Mouse (Mus musculus): Measurements from ENCODE around the gene Ms4a6c.
"Not testable (repeated sequence)": the region's sequence is repeated elsewhere in the genome, so short reads cannot be mapped to it uniquely, and the experiment has no call there.

The Ms4a6c gene

DNA sequence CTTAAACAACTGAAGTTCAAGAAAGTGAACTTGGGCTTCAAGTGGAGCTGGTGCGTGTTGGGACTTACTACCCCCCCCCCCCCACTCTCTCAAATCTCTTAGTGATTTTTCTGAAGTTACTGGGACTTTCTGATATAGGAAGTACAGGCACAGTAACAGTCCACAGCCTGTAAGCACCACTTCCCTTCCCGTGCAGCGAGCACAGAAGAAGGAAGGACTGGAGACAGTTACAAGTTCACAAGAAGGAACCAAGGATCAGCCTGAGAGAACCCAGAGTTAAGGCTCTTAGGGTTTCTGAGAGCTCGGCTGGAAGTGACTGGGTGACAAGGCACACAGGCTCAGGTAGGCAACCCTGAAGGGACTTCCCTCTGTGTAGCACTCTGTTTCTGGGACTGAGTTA lies at the start of gene Ms4a6c:
Gene Ms4a6c (plus strand): TSS at position 152 of the 400 bp plus-strand sequence.
- DNase-seq (ENCODE audit: low read depth, low spot score), result not testable (repeated sequence)

DNA sequence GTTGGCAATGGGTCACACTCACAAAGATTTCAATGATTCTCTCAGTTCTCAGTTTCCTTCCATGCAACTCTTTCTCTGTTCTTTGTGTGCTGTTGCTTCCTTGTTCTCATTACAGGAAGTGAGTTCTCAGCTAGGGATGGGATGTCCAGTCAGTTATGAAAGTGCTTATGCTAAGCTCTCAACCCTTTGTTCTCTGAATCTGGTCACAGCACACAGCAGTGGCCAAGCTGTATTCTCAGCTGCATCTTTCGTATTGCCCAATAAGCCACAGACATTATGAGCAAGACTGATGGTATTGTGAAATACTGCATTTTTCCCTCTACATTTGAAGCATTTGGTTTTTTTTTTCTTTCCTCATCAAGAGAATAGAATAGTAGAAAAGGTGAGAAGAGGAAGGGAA lies 38.0 kb upstream of the Ms4a6c start:
- DNase-seq (ENCODE audit: low read depth, low spot score), result not testable (repeated sequence)

DNA sequence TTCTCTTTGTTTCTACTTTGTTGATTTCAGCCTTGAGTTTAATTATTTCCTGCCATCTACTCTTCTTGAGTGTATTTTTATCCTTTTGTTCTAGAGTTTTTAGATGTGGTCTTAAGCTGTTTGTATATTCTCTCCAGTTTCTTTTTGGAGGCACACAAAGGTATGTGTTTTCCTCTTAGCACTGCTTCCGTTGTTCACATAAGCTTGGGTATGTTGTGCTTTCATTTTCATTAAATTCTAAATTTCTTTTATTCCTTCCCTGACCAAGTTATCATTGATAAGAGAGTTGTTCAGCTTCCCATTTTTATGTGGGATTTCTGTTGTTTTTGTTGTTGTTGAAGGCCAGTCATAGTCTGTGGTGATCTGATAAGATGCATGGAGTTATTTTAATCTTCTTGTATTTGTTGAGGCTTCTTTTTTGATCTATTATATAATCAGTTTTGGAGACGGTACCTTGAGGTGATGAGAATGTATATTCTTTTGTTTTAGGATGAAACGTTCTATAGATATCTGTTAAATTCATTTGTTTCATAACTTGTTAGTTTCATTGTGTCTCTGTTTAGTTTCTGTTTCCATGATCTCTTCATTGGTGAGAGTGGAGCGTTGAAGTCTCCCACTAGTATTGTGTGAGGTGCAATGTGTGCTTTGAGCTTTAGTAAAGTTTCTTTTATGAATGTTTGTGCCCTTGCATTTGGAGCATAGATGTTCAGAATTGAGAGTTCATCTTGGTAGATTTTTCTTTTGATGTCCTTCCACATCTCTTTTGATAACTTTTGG lies 33.9 kb upstream of the Ms4a6c start:
- DNase-seq (ENCODE audit: low read depth, low spot score), result no peak

DNA sequence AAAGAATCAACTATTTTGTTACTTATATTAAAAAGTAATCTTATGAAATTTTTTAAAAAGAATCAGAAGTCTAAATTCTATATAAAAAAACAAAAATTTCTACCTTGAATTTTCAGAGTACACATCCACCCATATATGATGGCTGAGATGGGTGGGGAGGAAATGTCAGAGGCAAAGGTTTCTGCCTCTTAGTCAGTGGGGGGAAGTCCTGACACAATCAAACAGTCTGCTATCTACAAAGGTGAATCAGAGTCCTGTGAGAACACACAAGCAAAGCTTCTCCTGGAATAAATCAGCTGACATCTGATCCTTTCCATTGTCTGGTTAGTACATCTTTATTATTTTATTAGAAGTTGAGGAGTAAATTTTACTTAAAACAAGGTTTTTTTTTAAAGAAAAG lies 25.8 kb upstream of the Ms4a6c start, which contains the start of gene Ms4a4b:
Gene Ms4a4b (plus strand): TSS at position 216 of the 400 bp plus-strand sequence.
- no peak for DNase-seq (ENCODE audit: low read depth, low spot score)

DNA sequence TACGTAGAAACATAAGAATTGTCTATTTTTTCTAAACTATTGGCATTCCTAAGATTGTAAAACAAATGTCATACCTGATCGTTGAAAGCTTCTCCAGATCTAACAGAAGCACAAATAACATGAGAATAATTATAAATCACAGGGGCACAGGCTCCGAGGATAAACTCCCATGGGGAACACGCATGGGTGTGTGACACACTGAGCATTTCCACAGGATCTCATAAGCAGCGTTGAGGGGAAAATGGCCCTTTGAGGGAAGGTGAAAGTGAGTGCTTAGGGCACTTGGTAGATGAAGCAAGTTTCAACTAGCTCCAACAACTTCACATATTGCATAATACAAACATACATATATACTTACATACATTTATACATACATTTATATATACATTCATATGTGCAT lies 25.2 kb upstream of the Ms4a6c start:
- DNase-seq (ENCODE audit: low read depth, low spot score), result no peak

DNA sequence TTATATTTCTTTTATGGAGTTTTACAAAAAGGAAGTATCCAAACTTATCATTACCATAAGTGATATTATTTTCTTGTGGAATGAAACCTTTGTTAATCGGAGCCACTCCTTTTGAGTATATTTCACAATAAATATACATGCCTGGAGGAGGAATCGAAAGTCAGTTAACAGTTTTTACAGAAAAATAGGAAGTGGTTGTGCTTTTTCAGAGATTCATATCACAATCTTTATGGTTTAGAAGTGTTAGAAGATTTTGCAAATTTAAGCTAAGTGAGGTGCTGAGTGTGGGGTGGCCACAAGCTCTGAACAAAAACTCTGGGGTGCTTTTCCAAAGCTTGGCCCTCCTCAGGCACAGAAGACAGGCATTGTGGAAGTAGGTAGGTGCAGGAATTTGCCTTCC lies 21.9 kb upstream of the Ms4a6c start:
- DNase-seq (ENCODE audit: low read depth, low spot score), result no peak

DNA sequence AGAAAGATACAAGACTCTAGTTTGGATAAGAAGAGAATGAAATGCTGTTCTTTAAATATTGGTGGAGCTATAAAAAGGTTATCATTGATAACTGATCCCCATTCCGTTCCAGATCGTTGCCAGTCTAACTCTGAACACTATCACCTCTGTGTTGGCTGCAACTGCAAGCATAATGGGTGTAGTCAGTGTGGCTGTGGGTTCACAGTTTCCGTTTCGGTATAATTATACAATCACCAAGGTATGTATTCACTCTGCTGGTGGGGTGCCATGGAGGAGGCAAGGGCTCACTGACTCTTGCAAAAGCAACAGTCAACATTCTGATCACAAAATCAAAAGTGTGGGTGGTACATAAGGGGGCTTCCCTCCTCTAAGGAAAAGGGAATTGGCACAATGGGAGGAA lies 10.1 kb upstream of the Ms4a6c start:
- DNase-seq (ENCODE audit: low read depth, low spot score), result not testable (repeated sequence)

DNA sequence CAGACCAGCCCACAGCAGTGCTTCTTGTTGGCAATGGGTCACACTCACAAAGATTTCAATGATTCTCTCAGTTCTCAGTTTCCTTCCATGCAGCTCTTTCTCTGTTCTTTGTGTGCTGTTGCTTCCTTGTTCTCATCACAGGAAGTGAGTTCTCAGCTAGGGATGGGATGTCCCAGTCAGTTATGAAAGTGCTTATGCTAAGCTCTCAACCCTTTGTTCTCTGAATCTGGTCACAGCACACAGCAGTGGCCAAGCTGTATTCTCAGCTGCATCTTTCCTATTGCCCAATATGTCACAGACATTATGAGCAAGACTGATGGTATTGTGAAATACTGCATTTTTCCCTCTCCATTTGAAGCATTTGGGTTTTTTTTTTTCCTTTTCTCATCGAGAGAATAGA lies 4.4 kb upstream of the Ms4a6c start:
- DNase-seq (ENCODE audit: low read depth, low spot score), result not testable (repeated sequence)

DNA sequence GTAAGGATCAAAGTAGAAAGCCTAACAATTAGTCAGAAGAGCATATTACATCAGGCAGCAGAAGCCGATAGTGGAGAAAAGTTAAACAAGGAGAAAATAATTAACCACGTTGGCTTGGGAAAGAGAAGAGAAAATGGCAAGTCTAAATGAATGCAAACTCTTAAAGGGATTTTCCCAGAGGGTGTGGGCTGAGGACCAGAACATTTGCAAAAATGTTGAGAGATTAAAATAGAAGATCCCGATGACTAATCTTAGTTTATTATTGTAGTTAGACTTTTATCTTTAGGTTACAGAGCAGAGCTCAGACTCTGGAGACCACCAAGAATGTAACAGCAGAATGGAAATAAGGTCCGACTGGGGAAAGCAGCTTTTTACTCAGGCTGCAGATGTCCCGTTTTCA lies 2.7 kb upstream of the Ms4a6c start:
- DNase-seq (ENCODE audit: low read depth, low spot score), result no peak

DNA sequence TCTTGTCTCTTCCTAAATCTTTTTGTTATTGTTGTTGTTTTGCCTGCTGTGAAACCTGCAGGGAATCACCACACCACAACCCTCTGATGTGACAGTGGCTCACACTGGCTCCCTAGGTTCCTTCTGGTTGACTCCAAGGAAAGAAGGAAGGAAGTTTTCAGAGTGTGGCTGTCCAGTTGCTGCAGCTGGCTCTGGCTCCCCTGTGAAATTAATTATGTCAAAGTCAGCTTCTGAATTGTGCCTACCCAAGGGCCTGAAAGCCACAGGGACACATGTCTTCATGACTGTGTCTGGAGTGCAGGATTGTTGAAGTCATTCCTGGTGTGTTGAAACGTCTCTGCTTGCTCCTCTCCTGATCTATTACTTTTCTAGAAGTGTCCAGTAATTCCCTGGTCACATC lies 805 bp upstream of the Ms4a6c start:
- DNase-seq (ENCODE audit: low read depth, low spot score), result not testable (repeated sequence)

DNA sequence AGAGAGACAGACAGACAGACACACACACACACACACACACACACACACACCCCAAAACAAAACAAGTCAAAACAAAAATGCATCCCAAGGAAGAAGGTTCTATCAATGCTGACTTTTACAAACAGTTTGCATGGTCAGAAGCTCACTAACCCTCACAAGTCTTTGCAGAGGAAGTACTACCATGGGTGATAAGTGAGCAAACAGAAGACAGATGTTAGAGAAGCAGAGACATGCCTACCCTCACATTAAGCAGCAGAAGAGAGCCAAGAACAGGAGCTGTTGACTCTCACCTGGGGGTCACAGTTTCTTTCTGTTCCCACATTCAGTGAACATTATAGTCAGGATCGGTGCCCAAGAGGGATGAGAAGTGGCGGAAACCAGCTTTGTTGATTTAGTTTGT lies 10.5 kb downstream of the Ms4a6c start:
- no peak for DNase-seq (ENCODE audit: low read depth, low spot score)

DNA sequence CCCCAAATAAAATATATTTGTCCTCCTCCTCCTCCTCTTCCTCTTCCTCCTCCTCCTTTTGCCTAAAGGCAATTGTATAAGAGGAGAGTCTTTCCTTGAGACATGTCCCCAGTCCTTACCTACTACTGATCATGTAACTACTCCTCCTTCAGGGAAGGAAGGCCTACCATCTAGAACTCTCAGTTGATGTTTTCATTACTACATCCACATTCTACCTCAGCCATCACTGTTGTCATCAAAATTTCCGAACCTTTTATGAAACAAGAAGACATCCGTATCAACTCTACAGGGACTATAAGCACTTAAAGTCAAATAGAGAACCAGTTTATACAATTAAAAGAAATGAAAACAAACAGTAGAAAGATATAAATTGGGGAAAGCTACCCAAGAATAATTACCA lies 13.5 kb downstream of the Ms4a6c start:
- no peak for DNase-seq (ENCODE audit: low read depth, low spot score)

DNA sequence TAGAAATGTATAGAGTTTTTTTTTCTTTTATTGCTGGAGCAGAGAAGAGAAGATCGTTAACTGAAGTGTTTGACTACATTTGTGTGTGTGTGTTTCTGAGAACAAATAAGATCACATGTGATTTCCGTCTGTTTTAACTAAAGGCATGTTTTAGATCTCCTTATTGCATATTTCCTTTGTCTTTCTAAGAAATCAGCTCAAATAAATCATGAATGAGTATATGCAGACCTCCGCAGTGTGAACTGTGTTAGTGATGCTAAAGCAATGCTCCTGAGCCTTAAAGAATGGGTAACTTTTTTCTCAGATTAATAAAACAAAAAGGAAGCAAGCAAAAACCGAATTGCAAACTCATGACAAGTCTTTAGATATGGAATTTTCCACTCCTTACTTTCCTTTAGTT lies 14.8 kb downstream of the Ms4a6c start:
- no peak for DNase-seq (ENCODE audit: low read depth, low spot score)

DNA sequence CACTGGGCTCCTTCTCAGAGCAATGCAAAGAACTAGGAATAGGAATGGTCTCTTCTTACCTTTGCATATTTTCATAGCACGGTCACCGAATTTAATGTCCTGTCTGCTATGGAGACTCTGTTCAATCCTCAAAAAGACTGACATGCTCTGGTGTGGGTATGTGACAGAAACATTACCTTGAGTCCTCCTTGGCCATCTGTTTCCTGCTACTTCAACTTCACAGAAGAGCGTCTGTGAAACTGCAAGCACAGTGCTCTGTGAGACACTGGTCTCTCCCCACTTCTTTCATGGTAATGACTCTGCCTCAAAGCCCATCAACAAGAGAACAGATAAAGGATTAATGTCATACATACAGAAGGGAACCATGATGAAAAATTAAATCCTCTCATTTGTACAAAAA lies 15.2 kb downstream of the Ms4a6c start:
- DNase-seq (ENCODE audit: low read depth, low spot score), result no peak

DNA sequence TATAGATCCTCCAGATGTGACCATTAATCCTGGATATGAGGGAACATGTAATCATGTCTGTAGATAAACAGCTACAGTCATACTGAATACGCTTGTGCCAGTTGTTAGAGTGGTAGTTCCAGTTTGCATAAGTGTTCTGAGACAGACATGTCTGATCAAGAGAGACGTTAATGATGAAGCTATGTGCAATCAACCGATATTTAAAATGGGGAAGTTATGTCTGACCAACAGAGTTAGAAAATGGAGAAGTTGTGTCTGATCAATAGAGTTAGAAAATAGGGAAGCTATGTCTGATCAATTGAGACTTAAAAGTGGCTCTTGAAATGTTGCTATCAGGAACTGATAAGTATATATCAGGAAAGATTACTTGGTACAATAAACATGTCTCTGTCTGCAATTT lies 16.1 kb downstream of the Ms4a6c start:
- no peak for DNase-seq (ENCODE audit: low read depth, low spot score)

DNA sequence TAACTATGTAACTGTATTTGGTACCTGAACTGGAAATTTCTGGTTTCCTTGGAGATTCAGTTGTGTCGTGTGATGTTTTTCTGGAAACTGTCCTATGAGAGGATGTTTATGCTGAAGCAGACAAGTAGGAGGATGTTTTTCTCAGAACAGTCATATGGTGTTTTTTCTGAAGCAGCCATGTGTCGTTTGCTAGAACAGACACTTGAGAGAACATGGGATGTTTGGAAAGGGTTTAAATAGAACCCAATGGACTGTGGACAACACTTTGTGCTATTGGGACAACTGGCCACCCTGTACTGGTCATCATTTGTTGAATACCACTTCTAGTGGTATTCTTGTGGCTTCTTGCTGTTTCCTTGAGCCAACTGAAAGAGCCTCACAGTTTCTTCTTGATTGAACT lies 16.6 kb downstream of the Ms4a6c start, which contains the start of gene Gm8369:
Gene Gm8369 (plus strand): TSS at position 193 of the 400 bp plus-strand sequence.
- DNase-seq (ENCODE audit: low read depth, low spot score), result no peak

DNA sequence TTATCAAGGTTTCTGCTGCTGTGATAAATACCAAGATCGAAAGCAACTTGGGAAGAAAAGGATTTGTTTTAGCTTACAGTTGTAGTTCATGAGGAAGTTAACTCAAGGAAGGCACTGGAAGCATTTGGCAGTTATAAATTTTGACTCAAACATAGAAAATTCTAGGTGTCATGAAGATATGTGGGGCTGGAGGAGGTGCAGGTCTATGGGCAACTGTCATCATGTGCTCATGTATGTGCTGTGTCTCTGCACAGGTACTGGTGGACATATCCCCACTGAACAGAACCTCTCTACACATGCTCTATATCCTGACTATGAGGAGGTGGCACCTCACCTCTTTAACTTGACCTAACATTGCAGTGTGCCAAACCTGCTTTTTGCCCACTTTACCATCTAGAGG lies 17.4 kb downstream of the Ms4a6c start:
- no peak for DNase-seq (ENCODE audit: low read depth, low spot score)

DNA sequence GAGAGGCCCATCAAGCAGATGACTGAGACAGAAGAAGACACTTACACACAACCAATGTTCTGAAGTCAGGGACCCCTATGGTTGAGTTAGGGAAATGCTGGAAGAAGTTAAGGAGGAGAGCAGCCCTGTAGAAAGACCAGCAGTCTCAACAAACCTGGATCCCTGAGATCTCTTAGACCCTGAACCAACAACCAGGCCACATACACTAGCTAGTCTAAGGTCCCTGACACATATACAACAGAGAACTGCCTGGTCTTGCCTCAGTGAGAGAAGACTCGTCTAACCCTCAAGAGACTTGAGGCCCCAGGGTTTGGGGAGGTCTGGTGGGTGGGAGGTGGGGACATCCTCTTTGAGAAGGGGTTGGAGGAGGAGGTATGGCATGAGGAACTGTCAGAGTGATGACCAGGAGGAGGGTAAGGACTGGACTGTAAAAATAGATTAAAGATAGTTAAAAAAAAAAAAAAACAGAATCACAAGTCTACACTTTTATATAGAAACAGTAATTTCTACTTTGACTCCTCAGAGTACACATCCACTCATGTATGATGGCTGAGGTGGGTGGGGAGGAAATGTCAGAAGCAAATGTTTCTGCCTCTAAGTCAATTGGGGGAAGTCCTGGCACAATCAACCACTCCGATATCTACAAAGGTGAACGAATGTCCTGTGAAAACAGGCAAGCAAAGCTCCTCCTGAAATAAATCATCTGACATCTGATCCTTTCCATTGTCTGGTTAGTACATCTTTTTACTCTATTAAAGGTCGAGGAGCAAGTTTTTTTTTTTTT lies 22.4 kb downstream of the Ms4a6c start:
- DNase-seq (ENCODE audit: low read depth, low spot score), result no peak

DNA sequence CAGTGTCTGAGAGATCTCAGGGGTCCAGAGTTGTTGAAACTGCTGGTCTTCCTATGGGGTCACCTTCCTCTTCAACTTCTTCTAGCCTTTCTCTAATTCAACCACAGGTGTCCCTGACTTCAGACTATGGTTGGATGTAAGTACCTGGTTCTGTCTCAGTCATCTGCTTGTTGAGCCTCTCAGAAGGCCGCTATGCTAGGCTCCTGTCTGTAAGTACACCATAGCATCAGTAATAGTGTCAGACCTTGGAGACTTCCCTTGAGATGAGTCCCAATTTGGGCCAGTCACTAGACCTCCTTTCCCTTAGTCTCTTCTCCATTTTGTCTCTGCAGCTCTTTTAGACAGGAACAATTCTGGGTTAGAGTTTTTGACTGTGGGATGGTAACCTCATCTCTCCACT lies 23.5 kb downstream of the Ms4a6c start:
- DNase-seq (ENCODE audit: low read depth, low spot score), result no peak

DNA sequence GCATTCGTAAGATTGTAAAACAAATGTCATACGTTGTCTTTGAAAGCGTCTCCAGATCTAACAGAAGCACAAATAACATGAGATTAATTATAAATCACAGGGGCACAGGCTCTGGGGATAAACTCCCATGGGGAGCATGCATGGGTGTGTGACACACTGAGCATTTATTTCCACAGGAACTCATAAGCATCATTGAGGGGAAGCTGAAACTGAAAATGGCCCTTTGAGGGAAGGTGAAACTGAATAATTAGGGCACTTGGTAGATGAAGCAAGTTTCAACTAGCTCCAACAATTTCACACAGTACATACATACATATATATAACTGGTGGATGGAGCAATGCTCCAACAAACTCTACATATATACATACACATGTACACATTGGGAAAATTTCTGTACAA lies 25.4 kb downstream of the Ms4a6c start:
- no peak for DNase-seq (ENCODE audit: low read depth, low spot score)

DNA sequence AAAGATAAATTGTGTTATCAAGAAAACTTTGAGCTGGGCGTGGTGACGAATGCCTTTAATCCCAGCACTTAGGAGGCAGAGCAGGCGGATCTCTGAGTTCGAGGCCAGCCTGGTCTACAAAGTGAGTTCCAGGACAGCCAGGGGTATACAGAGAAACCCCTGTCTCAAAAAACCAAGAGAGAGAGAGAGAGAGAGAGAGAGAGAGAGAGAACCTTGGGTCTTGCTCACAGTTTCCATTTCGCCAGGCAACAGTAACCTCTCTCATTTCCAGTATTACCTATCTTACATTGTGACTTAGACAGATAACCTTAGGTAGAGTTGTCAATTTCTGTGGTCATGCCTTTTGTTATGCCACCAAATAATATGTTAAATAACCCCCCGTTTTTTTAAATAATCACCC lies 27.2 kb downstream of the Ms4a6c start:
- DNase-seq (ENCODE audit: low read depth, low spot score), result no peak

DNA sequence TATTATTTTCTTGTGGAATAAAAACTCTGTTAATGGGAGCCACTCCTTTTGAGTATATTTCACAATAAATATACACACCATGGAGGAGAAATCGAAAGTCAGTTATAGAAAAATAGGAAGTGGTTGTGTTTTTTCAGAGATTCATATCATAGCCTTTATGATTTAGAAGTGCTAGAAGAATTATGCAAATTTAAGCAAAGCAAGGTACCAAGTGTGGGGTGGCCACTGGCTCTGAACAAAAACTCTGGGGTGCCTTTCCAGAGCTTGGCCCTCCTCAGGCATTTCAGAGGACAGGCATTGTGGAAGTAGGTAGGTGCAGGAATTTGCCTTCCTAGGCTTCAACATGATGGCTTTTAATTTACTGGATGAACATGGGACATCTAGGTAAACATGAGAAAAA lies 28.1 kb downstream of the Ms4a6c start:
- DNase-seq (ENCODE audit: low read depth, low spot score), result not testable (repeated sequence)

DNA sequence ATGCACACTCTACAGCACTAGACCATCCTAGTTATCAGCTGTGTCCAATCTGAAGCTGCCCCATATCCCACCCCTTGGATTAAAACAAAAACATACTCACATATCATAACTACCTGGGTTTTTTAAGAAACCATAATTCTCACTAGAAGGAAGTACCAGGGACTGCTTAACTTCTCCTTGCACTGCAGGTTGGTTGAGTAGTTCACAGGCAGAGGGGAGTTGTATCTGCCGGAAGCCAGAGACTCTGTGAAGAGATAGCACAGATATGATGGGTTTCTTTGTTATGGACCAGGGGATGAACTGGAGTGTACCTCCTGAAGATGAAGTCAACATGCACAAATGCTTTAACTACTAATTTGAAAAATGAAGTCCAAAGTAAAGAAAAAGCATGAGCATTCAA lies 31.6 kb downstream of the Ms4a6c start:
- DNase-seq (ENCODE audit: low read depth, low spot score), result no peak

Measured in WW6 (cell line).